9 mouse cellular contexts compared by ENCODE assay signal in the genomic region with DNA sequence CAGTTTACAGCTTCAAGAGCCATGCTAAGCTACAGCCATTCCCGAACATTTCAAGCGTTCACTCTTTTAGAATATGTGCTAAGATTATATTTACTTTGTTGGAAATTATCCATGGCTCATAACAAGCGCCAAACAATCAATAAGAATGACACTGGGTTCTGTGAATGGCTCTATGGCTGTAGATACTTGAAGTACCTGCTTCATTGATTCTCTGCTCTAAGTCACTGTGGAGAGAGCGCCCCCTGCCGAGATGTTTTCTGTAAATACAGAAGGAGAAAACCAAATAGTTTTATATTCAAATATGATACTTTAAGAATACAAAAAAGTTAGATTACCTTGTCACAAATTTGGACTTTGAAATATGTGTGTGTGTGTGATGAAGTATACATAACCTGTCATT.
DNase-seq lines count a peak whose midpoint lies in the region; ATAC-seq and TF ChIP-seq lines count a peak whose summit lies in the region.
"Had no signal": no experiment of that assay in that cellular context is flagged by ENCODE, and none has a peak within 500 bp of the region (broad histone marks: within the 10 kb centered on the region; RNA-seq: fewer than 3 reads in every experiment).

No protein-coding gene starts in this region.

- no peak for TF ChIP-seq EP300 in lung, postnatal 0 days (IDR thresholded peaks at IDR 0.05)

- no peak overlapping the region for H3K4me3 ChIP-seq in lung, postnatal 0 days (ENCODE audit: low read depth, low read length)

- no peak overlapping the region for H3K27ac ChIP-seq in lung, postnatal 0 days (ENCODE audit: low read length)
- H3K27ac ChIP-seq: macrophage had no signal

- H3K9ac ChIP-seq in lung, postnatal 0 days (replicated peaks; ENCODE audit: low read depth), result no peak overlapping the region

- no peaks in the 10 kb centered on the region for H3K27me3 ChIP-seq in lung, postnatal 0 days (replicated peaks; ENCODE audit: insufficient read depth, low read length)

- H3K36me3 ChIP-seq in lung, postnatal 0 days (ENCODE audit: insufficient read depth, low read length), result no peaks in the 10 kb centered on the region

- intact Hi-C loops in left cerebral cortex, postnatal 36 days (cut with DNase I), result loop anchor here (5.0 kb wide), 1 partner anchor 82 kb away; a partner anchor contains a TSS

- no peak for ATAC-seq in lung, postnatal 0 days

- peak; percentile 13 to 69 for DNase-seq in adrenal gland, adult (ENCODE audit: inconsistent age in 2 of 2, low spot score in 1 of 2)
- no peak for DNase-seq in adrenal gland, postnatal 4 days (ENCODE audit: low spot score in 2 of 2)
- DNase-seq in lung, postnatal 0 days (ENCODE audit: low spot score), result peak; percentile 12
- no peak for DNase-seq in lung, adult 18-20 months
- DNase-seq in c-Kit-positive CD71-positive TER-119-negative erythroid progenitor cells, embryonic 14.5 days (ENCODE audit: low read depth), result peak; percentile 1
- DNase-seq in frontal cortex, postnatal 36 days (ENCODE audit: low spot score in 2 of 2), result peak; percentile 52 to 63
- DNase-seq in left cerebral cortex, postnatal 36 days (ENCODE audit: low spot score in 2 of 2), result peak; percentile 14 to 27
- no peak for DNase-seq in T-cell, adult 2 months (ENCODE audit: low spot score)

- WGBS in lung, postnatal 0 days, result 31% methylated on average over 5 of the region's 5 CpGs

- peak; percentile 43; the same call in 1 of the 2 replicates for TF ChIP-seq CTCF in lung, postnatal 0 days (IDR thresholded peaks at IDR 0.05)

- no peak overlapping the region for H3K4me2 ChIP-seq in lung, postnatal 0 days (replicated peaks; ENCODE audit: low read depth, low read length)

- H3K4me1 ChIP-seq in lung, postnatal 0 days (ENCODE audit: insufficient read depth, low read depth, low read length), result no peaks in the 10 kb centered on the region

- no peaks in the 10 kb centered on the region for H3K9me3 ChIP-seq in lung, postnatal 0 days (ENCODE audit: low read length)

Comparison
In these comparisons a context has a peak if more than half of its experiments do, and no peak if none do; other contexts are left out.
1. DNase-seq: peak in adrenal gland, adult (2 of 2), lung, postnatal 0 days (single experiment), c-Kit-positive CD71-positive TER-119-negative erythroid progenitor cells, embryonic 14.5 days (single experiment), frontal cortex, postnatal 36 days (2 of 2) and left cerebral cortex, postnatal 36 days (2 of 2); none in adrenal gland, postnatal 4 days (0 of 2), lung, adult 18-20 months (0 of 2) and T-cell, adult 2 months (single experiment).